Mouse (Mus musculus) embryonic stem cell, embryonic (primary cell): ENCODE results near the gene Med23.

Experiments used
- CTCF ChIA-PET, 4 experiments: fragments of 300-600 bp in 2 of 4; fragments of 350-600 bp in 2 of 4; sonication (Branson Sonifier 250); formaldehyde crosslinking; loops; one replicate each; lab custom pipeline; 2022; ENCODE audit warnings: inconsistent platforms in 2 of 4; lab: Charles Lee
- POLR2A ChIA-PET, 4 experiments: fragments of 300-600 bp in 2 of 4; fragments of 350-600 bp in 2 of 4; sonication (Branson Sonifier 250); formaldehyde crosslinking; loops; one replicate each; lab custom pipeline; 2022; ENCODE audit warnings: antibody characterized with exemption in 4 of 4, inconsistent platforms in 1 of 4; lab: Charles Lee

Gene Med23

DNA sequence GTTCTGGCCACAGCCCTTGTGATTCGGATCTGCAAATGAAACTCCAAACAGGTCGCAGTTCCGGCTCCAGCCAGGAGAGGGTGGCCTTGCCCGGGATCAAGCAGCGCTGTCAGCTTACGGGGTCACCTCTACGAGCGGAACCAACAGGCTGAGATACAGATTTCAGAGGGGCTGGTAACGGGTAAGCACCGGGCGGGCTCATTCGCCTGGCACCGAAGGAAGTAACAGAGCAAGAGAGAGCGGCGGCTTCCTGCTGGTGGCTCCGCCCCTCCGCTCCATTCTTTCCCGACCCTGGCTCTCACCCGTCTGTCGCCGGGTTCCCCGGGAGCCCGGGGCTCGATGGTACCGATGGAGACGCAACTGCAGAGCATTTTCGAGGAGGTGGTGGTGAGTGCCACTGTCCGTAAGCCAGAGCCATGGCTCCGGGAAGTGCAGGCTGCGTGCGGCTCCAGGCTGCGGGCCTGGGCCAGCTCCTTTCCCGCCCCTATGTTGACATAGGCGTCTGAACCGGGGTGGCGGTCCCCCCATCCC is at the start of gene Med23:
Gene Med23, plus strand, starts transcription at position 227 of the 531 bp plus-strand sequence.
- ChIA-PET POLR2A (interaction anchor here in 3 of 4 experiments (0.6 to 1.3 kb wide), 11 partner anchors 9 to 600 kb away, joined by 3 to 6 read pairs (median 4); no protein-coding TSS in a partner anchor), CTCF (interaction anchor here (0.5 to 2.2 kb wide), 17 partner anchors 14 to 558 kb away, joined by 3 to 11 read pairs (median 4); no protein-coding TSS in a partner anchor)

DNA sequence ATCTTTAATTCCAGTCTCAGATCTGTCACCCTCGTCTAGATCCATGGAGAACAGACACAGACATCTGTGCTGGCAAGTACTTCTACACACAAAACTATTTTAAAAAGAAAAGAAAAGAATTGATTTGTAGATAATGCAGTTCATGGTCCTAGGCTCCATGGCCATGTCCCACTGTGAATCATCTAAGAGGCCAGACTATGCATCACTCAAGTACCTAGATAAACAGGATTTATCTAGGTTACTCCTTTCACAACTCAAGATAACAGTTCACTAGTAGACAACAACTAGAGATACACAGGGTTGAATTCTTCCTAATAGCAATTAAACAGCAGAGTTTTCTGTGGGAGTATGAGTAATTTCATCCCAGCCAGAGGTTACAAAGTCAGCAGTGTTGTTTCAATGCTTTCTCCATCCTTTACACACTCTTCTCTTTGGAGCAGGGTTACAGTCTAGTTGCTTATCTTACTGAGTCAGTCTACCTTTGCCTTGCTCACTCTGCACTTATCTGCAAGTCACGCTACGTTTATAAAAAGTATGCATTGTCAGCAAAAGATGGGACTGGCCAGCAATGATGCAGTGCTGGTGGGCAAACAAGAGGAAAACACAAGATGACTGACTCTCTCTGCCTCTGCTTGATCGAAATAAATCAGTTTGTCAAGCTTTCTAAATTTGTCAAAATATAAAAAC is 47.7 kb upstream of the Med23 start:
- ChIA-PET CTCF (no interaction called here), POLR2A (interaction anchor here in 1 of 4 experiments (0.7 kb wide), 1 partner anchor 551 kb away, joined by 3 read pairs; no protein-coding TSS in a partner anchor)

DNA sequence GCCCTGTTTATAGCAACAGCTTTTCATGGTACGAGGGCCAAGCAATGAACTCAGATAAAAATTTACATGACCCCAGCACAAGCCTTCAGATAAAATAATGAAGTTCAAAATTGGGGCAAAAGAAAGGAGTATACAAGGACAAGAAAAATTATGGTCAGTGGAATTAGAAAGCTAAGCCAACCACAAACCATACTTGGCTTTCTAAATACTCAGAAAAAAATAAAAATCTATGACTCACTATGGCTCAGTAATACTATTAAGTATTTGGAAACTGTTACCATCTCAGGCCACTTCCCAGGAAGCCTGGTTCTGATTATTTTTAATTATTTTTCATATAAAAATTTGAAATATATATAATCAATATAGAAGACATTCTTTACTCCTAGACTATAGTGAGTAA is 46.9 kb upstream of the Med23 start:
- POLR2A ChIA-PET, result interaction anchor here in 1 of 4 experiments (0.7 to 0.8 kb wide), 2 partner anchors 24 to 550 kb away, joined by 3 read pairs; no protein-coding TSS in a partner anchor
- CTCF ChIA-PET, result interaction anchor here in 2 of 4 experiments (0.7 to 1.5 kb wide), 2 partner anchors 10 to 33 kb away, joined by 4 to 5 read pairs; no protein-coding TSS in a partner anchor

DNA sequence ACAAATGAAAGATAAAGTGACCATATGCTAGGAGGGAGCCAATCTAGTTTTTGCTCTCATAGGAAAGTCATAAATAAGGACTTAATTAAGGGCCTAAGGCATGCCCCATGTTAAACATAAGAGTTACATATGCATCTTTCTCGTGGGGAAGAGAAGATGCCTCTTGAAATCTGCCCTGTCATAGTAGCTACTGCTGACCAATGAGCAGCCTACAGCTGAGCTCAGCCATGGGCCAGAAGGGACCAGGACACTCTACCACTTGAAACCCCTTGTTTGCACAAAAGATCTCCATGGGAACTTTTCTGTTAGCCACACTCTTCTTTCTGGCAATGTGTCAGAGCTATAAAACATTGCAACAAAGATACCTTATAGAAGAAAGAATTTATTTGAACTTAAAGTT is 46.5 kb upstream of the Med23 start:
- CTCF ChIA-PET, result interaction anchor here in 3 of 4 experiments (0.6 to 1.5 kb wide), 3 partner anchors 11 to 33 kb away, joined by 3 to 5 read pairs (median 4); no protein-coding TSS in a partner anchor
- POLR2A ChIA-PET, result interaction anchor here in 2 of 4 experiments (0.8 to 1.0 kb wide), 2 partner anchors 18 to 24 kb away, joined by 3 read pairs; no protein-coding TSS in a partner anchor

DNA sequence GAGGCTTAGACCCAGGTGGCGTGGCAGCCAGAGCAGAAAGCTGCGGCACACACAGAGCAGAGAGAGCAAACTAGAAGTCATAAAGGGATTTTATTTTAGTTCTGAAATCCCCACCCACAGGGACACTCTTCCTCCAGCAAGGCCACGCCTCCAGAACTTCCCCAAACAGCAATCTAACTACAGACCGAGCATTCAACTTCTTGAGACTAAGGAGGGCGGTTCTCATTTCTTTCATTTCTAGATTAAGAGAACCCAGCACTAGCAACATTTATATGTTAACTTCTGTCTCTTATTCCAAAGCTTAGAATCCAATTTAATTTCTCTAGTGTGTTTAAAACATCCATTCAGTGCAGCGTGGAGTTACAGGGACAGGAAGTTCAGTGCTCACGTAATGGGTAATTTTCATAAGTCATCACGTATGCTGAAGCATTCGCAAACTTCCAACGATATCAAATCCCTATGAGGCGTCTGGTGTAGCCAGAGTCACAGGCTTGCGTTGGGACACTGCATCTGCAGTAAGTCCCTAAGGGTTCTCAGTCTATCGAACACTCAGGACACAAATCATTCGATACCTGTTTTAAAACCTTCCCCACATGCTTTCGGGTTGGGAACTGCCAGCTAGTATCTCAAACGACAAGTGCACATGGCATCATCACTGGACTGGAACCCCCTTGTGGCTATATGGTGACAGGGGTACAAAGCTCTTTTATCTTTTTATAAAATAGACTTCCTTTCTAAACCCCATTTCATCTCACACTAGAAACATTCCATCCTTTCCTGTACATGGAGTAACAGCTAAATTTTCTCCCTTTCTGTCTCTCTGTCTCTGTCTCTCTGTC is 45.9 kb upstream of the Med23 start:
- ChIA-PET CTCF (interaction anchor here in 3 of 4 experiments (0.6 to 1.5 kb wide), 5 partner anchors 9 to 199 kb away, joined by 3 to 6 read pairs (median 3); no protein-coding TSS in a partner anchor), POLR2A (interaction anchor here in 2 of 4 experiments (0.8 to 1.0 kb wide), 3 partner anchors 9 to 25 kb away, joined by 3 read pairs; no protein-coding TSS in a partner anchor)

DNA sequence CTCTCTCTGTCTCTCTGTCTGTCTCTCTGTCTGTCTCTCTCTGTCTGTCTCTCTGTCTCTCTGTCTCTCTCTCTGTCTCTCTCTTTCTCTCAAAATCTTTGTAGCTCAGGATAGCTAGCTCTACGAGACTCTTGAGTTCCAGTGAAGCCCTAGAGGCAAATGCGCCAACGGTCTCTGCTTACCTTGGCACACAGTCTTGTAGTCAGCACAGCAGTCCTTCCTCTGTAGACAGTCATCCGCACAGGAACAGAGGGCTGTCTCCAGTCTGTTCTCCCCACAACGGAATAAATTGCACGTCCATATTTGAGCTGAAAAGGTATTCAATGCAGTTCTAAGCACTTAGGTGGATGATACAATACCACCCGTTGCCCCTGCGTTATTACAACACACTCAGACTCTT is 45.2 kb upstream of the Med23 start:
- POLR2A ChIA-PET, result interaction anchor here in 1 of 4 experiments (0.9 kb wide), 1 partner anchor 9 kb away, joined by 3 read pairs; no protein-coding TSS in a partner anchor
- CTCF ChIA-PET, result interaction anchor here in 2 of 4 experiments (0.6 to 1.3 kb wide), 2 partner anchors 35 to 200 kb away, joined by 3 to 6 read pairs; no protein-coding TSS in a partner anchor

DNA sequence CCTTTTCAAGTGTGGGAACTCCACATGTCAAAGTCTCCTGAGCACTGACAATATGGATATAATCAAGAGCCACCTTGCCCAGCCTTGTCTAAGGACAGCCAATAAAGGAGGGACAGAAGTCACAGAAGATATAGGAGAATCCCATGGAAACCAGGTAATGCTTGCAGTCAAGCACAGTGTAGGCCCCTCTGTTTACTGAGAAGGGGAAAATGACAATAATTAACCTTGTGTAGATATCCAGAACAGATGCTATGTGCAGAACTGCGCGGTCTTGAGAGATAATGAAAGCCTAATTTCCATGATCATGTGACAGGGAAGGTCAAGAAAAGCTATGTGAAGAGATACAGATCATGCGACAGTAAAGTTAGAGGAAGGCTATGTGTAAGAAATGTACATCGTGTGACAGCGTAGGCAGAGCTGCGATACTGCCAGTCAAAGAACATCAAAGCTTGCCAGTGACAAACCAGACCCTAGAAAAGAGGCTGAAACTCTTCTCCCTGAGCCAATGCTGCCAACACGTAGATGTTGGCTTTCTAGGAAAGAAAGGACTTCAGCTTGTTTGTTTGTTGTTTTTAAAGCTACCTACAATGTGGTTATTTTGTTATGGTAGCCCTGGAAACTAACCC is 44.2 kb upstream of the Med23 start:
- CTCF ChIA-PET, result interaction anchor here in 2 of 4 experiments (0.6 to 1.7 kb wide), 2 partner anchors 36 to 1056 kb away, joined by 3 read pairs; no protein-coding TSS in a partner anchor
- POLR2A ChIA-PET, result interaction anchor here in 2 of 4 experiments (0.7 to 1.1 kb wide), 2 partner anchors 9 to 46 kb away, joined by 4 read pairs; no protein-coding TSS in a partner anchor

DNA sequence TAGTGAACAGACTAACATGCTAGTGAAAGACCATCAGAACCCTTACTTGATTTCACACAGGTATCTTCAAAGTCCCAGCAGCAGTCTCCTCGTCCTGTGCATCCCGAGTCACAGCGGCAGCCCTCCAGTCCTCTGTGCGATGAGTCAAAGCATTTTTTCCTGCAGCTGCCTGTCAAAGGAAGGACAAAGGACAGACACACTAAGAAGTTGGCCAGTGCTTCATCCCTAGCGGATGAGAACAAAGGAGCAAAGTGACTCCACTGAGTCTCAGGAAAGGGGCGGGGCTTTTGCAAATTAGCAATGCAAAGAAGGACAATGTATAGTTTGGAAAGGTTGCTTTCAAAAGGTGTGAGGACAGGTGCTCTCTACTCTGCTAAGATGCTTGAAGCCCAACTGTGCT is 43.7 kb upstream of the Med23 start:
- CTCF ChIA-PET, result interaction anchor here in 2 of 4 experiments (0.6 to 1.7 kb wide), 2 partner anchors 36 to 1055 kb away, joined by 3 read pairs; no protein-coding TSS in a partner anchor
- POLR2A ChIA-PET, result interaction anchor here in 2 of 4 experiments (0.7 to 1.1 kb wide), 2 partner anchors 8 to 45 kb away, joined by 4 read pairs; no protein-coding TSS in a partner anchor

DNA sequence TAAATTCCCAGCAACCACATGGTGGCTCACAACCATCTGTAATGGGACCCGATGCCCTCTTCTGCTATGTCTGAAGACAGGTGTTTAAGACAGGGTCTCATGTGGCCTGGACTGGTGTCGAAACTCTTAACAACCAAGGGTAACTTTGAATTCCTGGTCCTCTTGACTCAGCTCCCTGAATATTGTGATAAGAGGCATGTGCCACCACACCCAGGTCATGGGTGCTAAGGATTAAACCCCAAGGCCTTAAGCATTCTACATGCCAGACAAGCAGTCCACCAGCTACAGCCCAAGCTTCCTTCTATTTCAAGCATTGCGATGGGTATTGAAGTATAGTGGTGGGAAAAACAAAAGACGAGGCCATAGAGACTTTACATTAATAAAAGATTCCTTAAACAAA is 41.6 kb upstream of the Med23 start:
- CTCF ChIA-PET, result interaction anchor here in 1 of 4 experiments (0.6 kb wide), 1 partner anchor 137 kb away, joined by 3 read pairs; no protein-coding TSS in a partner anchor
- POLR2A ChIA-PET, result no interaction called here

DNA sequence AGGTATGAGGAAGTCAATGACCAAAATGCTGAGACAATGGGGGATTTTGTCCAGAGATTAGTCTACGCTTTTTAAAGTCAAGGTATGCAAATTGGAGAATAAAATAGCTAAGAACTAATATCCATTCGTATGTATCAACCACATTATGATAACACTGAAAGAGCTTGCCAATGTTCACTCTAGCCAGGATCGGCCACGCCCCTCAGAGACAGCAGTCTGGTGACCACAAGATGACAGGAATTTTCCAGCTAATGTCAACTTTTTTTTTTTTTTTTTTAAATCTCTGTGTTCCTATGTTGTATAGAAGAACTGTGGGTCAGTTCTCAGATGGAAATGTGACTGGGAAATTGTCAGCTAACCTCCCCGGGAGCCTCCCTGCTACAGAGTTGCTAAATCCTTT is 39.3 kb upstream of the Med23 start:
- ChIA-PET CTCF (interaction anchor here in 1 of 4 experiments (1.0 kb wide), 1 partner anchor 41 kb away, joined by 3 read pairs; no protein-coding TSS in a partner anchor), POLR2A (interaction anchor here in 3 of 4 experiments (0.7 to 1.0 kb wide), 4 partner anchors 12 to 1052 kb away, joined by 3 to 5 read pairs (median 4); partner anchors contain the start of gene Enpp3 (in 1 of the 3))

DNA sequence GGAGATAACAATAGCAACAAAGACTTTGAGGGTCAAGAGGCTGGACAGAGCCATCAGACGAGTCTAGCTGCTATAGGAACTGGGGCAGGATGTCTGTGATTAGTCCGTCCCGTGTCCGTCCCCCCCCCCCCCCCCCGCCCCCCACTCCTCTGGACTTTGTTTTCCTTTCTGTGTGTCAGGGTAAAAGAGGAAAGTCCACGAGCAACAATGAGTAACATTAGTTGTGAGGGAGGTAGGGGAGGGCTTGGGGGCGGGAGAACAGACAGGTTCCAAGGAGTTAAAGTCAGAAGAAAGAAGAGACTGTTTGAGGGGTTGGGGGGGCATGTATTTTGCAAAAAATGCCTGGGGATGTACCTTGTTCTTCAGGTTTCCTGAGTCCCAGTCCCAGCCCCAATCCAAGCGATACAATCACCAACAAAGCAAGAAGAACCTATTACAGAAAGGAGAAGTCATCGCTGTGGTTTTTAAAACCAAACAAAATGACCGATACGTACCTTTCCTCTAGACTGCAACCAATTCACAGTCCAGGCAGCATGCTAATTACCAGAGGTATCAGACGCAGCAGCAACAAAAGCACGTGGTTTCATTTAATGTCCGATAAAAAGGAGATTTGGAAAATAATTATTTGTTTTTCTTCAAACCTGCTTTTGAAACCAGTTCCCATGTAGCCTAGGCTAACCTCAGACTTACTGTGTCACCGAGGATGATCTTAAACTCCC is 38.2 kb upstream of the Med23 start:
- ChIA-PET POLR2A (interaction anchor here in 1 of 4 experiments (0.9 kb wide), 1 partner anchor 11 kb away, joined by 3 read pairs; the partner anchor contains the start of gene Enpp3), CTCF (interaction anchor here in 3 of 4 experiments (0.6 to 1.0 kb wide), 3 partner anchors 42 to 449 kb away, joined by 3 to 7 read pairs (median 3); no protein-coding TSS in a partner anchor)

DNA sequence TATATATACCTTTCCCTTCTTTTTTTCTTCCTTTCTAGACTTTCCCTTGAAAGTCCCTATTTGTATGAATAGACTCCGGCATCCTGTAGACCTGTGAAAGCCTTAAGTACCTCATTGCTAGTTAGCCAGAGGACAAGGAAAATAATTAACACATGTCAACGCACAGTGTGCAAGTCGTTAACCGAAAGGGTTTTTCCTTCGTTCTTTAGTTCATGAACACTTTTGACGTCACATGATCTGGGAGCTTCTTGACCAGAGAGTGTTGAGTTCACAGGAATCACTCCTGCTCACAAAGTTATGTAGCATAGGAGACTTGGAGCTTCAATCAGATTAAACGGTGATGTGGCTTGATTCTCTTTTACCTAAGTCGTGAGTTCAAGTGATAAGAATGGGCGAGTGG is 37.5 kb upstream of the Med23 start:
- POLR2A ChIA-PET, result no interaction called here
- CTCF ChIA-PET, result interaction anchor here in 1 of 4 experiments (0.7 kb wide), 1 partner anchor 8 kb away, joined by 3 read pairs; no protein-coding TSS in a partner anchor

DNA sequence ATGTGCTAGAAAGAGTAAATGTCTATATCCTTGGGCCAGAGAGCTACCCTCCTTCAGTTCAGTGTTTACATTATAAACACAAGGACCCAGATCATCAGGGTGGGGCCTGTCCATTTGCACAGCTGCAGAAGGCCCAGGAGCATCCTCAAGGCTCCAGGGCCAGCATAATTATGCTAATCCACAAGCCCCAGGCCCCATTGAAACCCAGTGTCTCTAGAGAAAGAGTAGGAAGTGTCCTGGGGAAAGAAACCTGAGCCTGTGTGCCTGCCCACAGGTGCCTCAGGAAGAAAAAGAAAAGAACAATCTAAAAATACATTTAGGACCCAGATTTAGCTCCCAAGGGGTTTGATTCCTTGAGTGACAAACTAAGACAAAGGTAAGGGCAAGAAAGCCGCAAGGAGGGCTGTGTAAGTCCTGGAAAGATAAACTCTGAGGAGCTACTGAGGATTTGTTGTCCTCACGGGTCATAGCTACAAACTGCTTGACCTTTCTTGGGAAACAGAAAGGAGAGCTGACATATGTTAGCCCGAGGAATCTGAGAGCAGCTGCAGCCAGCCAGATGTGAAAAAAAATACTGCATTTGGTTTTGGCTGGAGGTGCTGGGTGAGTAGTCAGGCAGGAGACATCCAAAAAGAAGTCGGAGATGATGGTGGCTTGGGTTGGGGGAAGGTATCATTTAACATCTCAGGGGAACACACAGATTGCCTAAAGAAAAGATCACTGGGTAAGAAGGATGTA is 35.0 kb upstream of the Med23 start:
- POLR2A ChIA-PET, result interaction anchor here in 3 of 4 experiments (0.5 to 1.4 kb wide), 9 partner anchors 9 to 277 kb away, joined by 3 to 7 read pairs (median 3); partner anchors contain the start of genes Ccn2 (in 1 of the 3) and Med23 (in 1 of the 3)
- CTCF ChIA-PET, result interaction anchor here in 3 of 4 experiments (0.5 to 2.1 kb wide), 4 partner anchors 45 to 409 kb away, joined by 4 to 6 read pairs (median 5); no protein-coding TSS in a partner anchor

DNA sequence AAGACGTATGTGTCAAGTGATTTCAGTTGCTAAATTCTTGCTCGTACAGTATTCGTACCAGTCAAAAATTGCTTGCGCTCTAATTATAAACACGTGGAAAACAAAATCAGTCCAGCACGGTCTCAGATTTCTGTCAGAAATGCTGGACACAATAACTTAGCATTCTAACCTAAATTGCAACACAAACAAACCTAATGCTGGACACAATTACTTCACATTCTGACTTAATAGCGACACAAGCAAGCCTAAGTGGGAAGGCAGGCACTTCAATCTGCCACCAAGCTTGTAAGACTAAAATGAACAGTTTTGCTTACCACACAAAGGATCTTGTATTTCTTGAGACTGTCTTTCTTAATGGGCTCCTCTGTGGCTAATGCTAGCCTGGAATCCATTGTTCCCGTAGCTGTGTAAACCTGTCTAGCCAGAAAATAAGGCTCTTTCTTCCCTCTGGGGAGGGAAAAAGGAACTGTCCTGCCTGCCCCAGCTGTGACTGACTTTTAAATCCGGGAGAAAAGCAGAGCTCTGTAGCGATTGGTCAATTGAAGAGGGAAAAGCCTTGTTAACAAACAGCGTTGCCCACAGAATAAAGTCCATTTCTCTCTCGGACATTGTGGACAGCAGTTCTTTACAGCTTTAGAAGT is 34.0 kb upstream of the Med23 start:
- ChIA-PET CTCF (interaction anchor here in 1 of 4 experiments (1.1 to 2.1 kb wide), 2 partner anchors 38 to 46 kb away, joined by 3 to 6 read pairs; no protein-coding TSS in a partner anchor), POLR2A (interaction anchor here in 1 of 4 experiments (0.9 kb wide), 1 partner anchor 20 kb away, joined by 3 read pairs; no protein-coding TSS in a partner anchor)
